Mouse (Mus musculus): ENCODE results near the gene Ifngr2. TPM values are rescaled to one million over a fixed set of nuclear protein-coding genes. Genes with fewer than 3 reads are reported as not detected.
A peak's percentile ranks its signal among the peaks of the same experiment; 100 is the strongest.

Ifngr2 gene
- total RNA-seq, 2 experiments from 2014 or later: 38.5 to 40.9 TPM

GRCm38 (mm10) chr16:91564580-91565291 is 17.9 kb downstream of the Ifngr2 start:
- DNase-seq (ENCODE audit: low spot score in 2 of 2): no peak

GRCm38 (mm10) chr16:91565292-91565951 is 18.6 kb downstream of the Ifngr2 start:
- DNase-seq (ENCODE audit: low spot score in 2 of 2): no peak

GRCm38 (mm10) chr16:91566002-91566401 is 19.1 kb downstream of the Ifngr2 start:
- no peak for DNase-seq (ENCODE audit: low spot score in 2 of 2)

DNA sequence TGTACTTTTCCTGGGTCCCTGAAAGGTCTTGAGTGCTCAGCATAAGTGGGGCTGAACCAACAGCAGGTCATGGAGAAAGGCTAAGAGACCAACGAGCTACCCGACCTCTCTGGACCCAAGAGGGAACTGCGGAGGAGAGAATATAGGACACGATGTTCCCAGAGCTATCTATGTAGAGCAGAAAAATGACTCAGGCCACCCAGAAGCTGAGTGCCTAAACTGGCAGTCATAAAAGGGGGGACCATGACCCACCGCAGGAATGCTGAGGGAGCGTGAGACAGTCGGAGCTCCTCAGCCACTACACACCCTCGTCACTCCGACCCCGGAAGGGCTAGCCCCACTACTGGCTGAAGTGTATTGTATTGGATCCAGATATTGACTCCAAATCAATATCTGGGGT is 22.1 kb downstream of the Ifngr2 start:
- DNase-seq (ENCODE audit: low spot score in 2 of 2): no peak

GRCm38 (mm10) chr16:91571105-91571504 is 24.2 kb downstream of the Ifngr2 start:
- DNase-seq (ENCODE audit: low spot score in 2 of 2): no peak

GRCm38 (mm10) chr16:91575151-91575550 is 28.3 kb downstream of the Ifngr2 start:
- DNase-seq (ENCODE audit: low spot score in 2 of 2): no peak

GRCm38 (mm10) chr16:91578980-91579720 is 32.3 kb downstream of the Ifngr2 start:
- DNase-seq (ENCODE audit: low spot score in 2 of 2): no peak

- no peak for DNase-seq (ENCODE audit: low spot score in 2 of 2)
Observed at GRCm38 (mm10) chr16:91582307-91582706, 35.4 kb downstream of the Ifngr2 start.

DNA sequence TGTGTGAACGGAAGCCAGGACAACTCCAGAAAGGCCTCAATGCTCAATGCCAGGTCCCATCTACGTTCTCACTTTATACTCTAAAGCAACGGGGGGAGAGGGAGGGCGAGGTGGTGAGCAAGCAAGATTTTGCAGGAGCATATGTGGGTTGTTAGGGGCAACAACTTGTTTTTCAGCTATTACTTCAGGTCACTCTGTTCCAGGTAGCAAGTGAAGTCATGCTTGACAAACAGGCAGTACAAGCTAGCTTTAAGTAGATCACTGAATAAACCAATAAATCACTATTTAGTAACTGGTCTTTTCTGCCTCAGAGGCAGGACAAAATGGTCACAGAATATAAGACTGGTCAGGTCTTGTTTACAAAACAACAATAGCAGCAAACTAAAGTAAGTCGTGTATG is 38.7 kb downstream of the Ifngr2 start:
- DNase-seq (ENCODE audit: low spot score in 2 of 2): no peak

DNA sequence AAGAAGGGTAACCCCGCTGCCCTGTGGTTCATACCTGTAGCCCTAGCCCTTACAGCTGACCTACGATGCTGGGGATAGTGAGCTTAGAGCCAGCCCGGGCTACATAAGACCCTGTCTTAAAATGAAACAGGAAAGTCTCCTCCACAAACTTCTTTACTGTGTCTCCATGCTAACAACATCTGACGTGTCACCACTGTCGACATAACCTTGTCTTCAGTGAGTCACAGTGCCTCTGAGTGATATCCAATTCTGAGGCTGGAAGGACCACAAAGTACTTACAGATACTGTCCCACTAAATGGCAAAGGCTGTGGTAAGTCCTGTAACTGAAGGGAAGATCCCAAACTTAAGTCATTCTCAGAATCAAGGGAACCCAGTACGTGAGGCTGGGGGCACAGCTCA is 39.4 kb downstream of the Ifngr2 start:
- DNase-seq (ENCODE audit: low spot score in 2 of 2): no peak

GRCm38 (mm10) chr16:91587730-91588453 is 41.0 kb downstream of the Ifngr2 start:
- DNase-seq (ENCODE audit: low spot score in 2 of 2): no peak

DNA sequence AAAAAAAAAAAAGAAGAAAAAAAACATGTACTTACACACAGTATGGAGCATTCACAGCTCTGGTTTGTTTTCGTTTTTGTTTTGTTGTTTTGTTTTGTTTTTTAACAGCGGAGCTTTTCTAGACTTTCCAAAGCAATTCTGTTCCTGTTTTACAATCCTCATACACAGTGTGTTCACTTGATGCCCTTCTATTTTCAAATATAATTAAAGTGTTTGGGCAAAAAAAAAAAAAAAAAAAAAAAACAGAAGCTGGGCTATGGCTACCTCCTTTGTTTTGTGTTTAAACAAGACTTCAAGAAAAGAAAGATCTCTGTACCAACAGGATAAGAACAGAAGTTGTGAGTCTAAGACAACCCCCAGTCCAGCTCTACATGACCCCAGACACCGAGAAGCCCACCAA is 41.8 kb downstream of the Ifngr2 start:
- DNase-seq (ENCODE audit: low spot score in 2 of 2): no peak

DNA sequence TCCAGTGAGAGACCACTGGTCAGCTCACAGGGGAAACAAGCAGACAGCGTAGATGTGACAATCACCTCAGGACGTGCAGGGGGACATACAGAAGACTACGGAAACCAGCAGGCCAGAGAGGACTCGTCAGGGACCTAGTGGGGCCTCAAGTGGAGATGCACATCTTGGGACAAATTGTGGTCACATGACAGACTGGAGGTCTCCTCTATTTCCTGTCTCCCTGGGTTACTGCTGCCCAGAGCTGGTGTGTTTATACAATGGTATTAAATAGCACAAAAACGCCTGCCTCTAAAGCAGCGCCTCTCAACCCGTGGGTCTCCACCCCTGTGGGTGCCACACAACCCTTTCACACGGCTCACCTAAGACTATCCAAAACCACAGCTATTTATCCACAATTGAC is 45.3 kb downstream of the Ifngr2 start:
- no peak for DNase-seq (ENCODE audit: low spot score in 2 of 2)

DNA sequence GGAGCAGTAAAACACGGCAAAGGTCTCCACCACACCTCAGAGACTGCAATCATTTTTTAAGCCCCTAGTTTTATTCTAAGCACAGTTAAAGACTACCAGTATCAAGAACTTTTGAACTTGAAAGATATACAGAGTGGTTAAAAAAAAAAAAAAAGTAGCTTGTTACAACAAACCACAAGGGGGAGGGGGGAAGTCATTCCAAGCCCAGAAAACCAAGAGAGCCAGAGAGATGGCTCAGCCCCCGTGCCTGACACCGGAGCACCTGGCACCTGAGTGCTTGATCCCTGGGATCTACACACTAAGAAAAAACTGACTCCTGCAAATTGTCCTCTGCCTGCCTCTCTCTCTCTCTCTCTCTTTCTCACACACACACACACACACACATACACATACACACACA is 46.4 kb downstream of the Ifngr2 start:
- DNase-seq (ENCODE audit: low spot score in 2 of 2): no peak

GRCm38 (mm10) chr16:91595076-91595475 is 48.2 kb downstream of the Ifngr2 start:
- no peak for DNase-seq (ENCODE audit: low spot score in 2 of 2)

DNA sequence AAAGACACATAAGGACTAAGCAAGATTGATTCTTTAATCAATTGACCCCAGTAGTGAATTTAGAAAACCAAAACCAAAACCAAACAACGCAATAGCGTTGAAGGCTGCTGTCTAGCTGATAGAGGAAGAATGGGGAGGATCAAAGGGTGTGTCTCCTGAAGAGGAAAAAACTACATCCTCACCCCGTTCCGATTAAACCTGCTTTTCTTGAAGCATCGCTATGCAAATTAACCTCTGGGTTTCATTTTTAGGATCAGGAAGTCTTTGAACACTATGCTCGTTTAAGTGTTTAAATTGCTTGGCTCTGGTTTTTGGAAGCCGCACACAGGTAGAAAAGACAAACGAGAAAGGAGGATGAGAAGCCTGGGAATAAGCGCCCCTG is 49.5 kb downstream of the Ifngr2 start:
- no peak for DNase-seq (ENCODE audit: low spot score in 2 of 2)

GRCm38 (mm10) chr16:91596779-91597671 is 50.2 kb downstream of the Ifngr2 start:
- no peak for DNase-seq (ENCODE audit: low spot score in 2 of 2)

DNA sequence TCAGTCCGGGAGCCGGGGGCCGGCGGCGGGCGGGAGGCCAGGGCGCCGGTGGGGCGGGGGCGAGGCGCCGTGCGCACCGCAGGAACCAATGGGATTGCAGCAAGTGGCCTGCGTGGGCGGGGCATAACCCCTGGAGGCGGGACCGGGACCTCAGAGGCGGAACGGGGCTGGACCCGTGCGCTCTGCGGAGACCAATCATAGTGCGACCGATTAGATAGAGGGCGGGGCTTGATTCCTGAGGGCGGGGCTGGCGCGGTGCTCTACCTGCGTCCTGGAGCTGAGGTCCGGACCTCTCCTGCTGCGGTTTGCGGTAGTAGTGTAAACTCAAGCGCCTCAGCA is 50.8 kb downstream of the Ifngr2 start, which contains the start of gene Tmem50b:
Gene Tmem50b, minus strand, starts transcription at position 129 of the 339 bp plus-strand sequence.
- peak; percentile 95 to 98 for DNase-seq (ENCODE audit: low spot score in 2 of 2)

- DNase-seq (ENCODE audit: low spot score in 2 of 2): no peak
Observed at GRCm38 (mm10) chr16:91599242-91599641, 52.4 kb downstream of the Ifngr2 start.

- DNase-seq (ENCODE audit: low spot score in 2 of 2): no peak
Observed at GRCm38 (mm10) chr16:91601081-91601480, 54.2 kb downstream of the Ifngr2 start.

DNA sequence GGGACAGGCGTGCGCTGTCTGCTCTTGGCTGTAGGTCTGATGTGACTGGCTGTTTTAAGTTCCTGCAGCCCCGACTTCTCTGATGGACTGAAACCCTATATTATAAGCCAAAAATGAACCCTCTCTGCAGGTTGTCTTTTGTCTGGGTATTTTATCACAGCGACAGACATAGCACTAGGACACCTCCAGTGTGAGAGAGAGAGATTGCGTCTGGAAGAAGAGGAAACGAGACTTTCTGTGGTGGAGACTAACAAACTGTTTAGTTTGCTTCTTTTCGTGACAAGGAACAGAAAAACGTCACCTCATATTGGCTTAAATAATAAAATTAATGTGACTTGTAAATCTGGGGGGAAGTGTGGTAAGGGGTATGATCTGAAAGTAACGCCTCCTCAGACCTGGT is 54.8 kb downstream of the Ifngr2 start:
- DNase-seq (ENCODE audit: low spot score in 2 of 2): no peak
